Mouse (Mus musculus) MEL (cell line): ENCODE measurements at regions not wholly inside any gene's neighbourhood (a gene's known extent, or its start where the extent isn't known, plus 50 kb on each side); places are given as distances from the start of the nearest gene placed in this dataset.
A peak's percentile ranks its signal among the peaks of the same experiment; 100 is the strongest.

Experiments
- DNase-seq: peaks from one replicate; pipeline ENCODE4 v3.0.0; 2011; ENCODE audit warnings: low read depth, low spot score
- H3K27ac ChIP-seq: 2 replicates; pipeline ENCODE4 v1.5.1; 2012; ENCODE audit warnings: low read depth, mild to moderate bottlenecking, control low read depth, low read length, moderate library complexity; ENCODE audit not compliant: control insufficient read depth
- H3K27me3 ChIP-seq, 2 experiments: fragments of 150-350 bp in 1 of 2; sonication (generic) in 1 of 2; 2 replicates each; pipeline ENCODE4 v1.6.1; 2012; ENCODE audit warnings: low read length in 2 of 2, mild to moderate bottlenecking in 2 of 2, improper control_type of control experiment in 1 of 2, moderate library complexity in 1 of 2; ENCODE audit not compliant: insufficient read depth in 2 of 2, control insufficient read depth in 1 of 2
- H3K36me3 ChIP-seq, 2 experiments: 2 replicates each; pipeline ENCODE4 v1.6.1; 2012 to 2014; ENCODE audit warnings: low read length in 2 of 2, improper control_type of control experiment in 1 of 2, inconsistent platforms in 1 of 2, mild to moderate bottlenecking in 1 of 2; ENCODE audit not compliant: insufficient read depth in 2 of 2, control insufficient read depth in 1 of 2
- H3K4me1 ChIP-seq, 2 experiments: fragments of 150-350 bp in 1 of 2; sonication (generic) in 1 of 2; 2 replicates each; pipeline ENCODE4 v1.6.1; 2012; ENCODE audit warnings: low read length in 2 of 2, improper control_type of control experiment in 1 of 2, mild to moderate bottlenecking in 1 of 2; ENCODE audit not compliant: insufficient read depth in 2 of 2, control insufficient read depth in 1 of 2
- H3K4me3 ChIP-seq, 2 experiments: fragments of 150-350 bp in 1 of 2; sonication (generic) in 1 of 2; 2 replicates each; pipeline ENCODE4 v1.5.1; 2012; ENCODE audit warnings: low read depth in 2 of 2, low read length in 2 of 2, mild to moderate bottlenecking in 2 of 2, moderate library complexity in 2 of 2, control low read depth in 1 of 2, improper control_type of control experiment in 1 of 2; ENCODE audit not compliant: control insufficient read depth in 1 of 2, insufficient read depth in 1 of 2
- H3K79me2 ChIP-seq: 2 replicates; pipeline ENCODE4 v1.6.1; 2012; ENCODE audit warnings: mild to moderate bottlenecking, low read length, moderate library complexity; ENCODE audit not compliant: control insufficient read depth, poor library complexity, insufficient read depth
- H3K9ac ChIP-seq: 2 replicates; pipeline ENCODE4 v1.6.1; 2012; ENCODE audit warnings: low read depth, mild to moderate bottlenecking, control low read depth, low read length, moderate library complexity; ENCODE audit not compliant: control insufficient read depth, poor library complexity, severe bottlenecking
- H3K9me3 ChIP-seq: fragments of 150-350 bp; sonication (generic); replicated peaks from 2 replicates; pipeline ENCODE4 v1.6.1; 2012; ENCODE audit warnings: mild to moderate bottlenecking, low read length, improper control_type of control experiment, moderate library complexity; ENCODE audit not compliant: insufficient read depth
- BHLHE40 ChIP-seq: IDR thresholded peaks from 2 replicates; pipeline ENCODE4 v1.6.1; 2012; ENCODE audit warnings: low read depth, mild to moderate bottlenecking, inconsistent platforms, low read length, improper control_type of control experiment, borderline replicate concordance
- CHD1 ChIP-seq: IDR thresholded peaks from 2 replicates; pipeline ENCODE4 v1.6.1; 2012; ENCODE audit warnings: low read depth, mild to moderate bottlenecking, inconsistent platforms, low read length, improper control_type of control experiment
- CTCF ChIP-seq, 3 experiments: IDR thresholded peaks in 2 of 3; conservative IDR thresholded peaks in 1 of 3; 2 replicates each; pipeline ENCODE4 v1.5.1; 2011 to 2012; ENCODE audit warnings: low read length in 3 of 3, low read depth in 2 of 3, mild to moderate bottlenecking in 2 of 3, improper control_type of control experiment in 1 of 3, inconsistent platforms in 1 of 3, mixed read lengths in 1 of 3, moderate library complexity in 1 of 3; ENCODE audit not compliant: control insufficient read depth in 1 of 3, insufficient read depth in 1 of 3, poor library complexity in 1 of 3, severe bottlenecking in 1 of 3
- E2F4 ChIP-seq: IDR thresholded peaks from 2 replicates; pipeline ENCODE4 v1.6.1; 2011; ENCODE audit warnings: low read depth, low read length, improper control_type of control experiment, borderline replicate concordance
- ELF1 ChIP-seq: IDR thresholded peaks from 2 replicates; pipeline ENCODE4 v1.6.1; 2014; ENCODE audit warnings: low read depth, mild to moderate bottlenecking, inconsistent platforms, low read length, improper control_type of control experiment, moderate library complexity
- ETS1 ChIP-seq: IDR thresholded peaks from 2 replicates; pipeline ENCODE4 v1.6.1; 2012; ENCODE audit warnings: low read depth, mild to moderate bottlenecking, inconsistent platforms, low read length, improper control_type of control experiment, moderate library complexity
- GATA1 ChIP-seq: IDR thresholded peaks from 2 replicates; pipeline ENCODE4 v1.6.1; 2011; ENCODE audit warnings: low read depth, low read length, improper control_type of control experiment
- JUND ChIP-seq: IDR thresholded peaks from 2 replicates; pipeline ENCODE4 v1.6.1; 2011; ENCODE audit warnings: low read depth, mild to moderate bottlenecking, improper control_type of control experiment, low read length
- MAFK ChIP-seq: IDR thresholded peaks from 2 replicates; pipeline ENCODE4 v1.6.1; 2011; ENCODE audit warnings: low read depth, mild to moderate bottlenecking, low read length, improper control_type of control experiment, borderline replicate concordance
- MAZ ChIP-seq: IDR thresholded peaks from 2 replicates; pipeline ENCODE4 v1.6.1; 2012; ENCODE audit warnings: low read depth, mild to moderate bottlenecking, inconsistent platforms, low read length, improper control_type of control experiment
- MXI1 ChIP-seq: IDR thresholded peaks from 2 replicates; pipeline ENCODE4 v1.6.1; 2011; ENCODE audit warnings: mild to moderate bottlenecking, low read depth, low read length, improper control_type of control experiment
- MYB ChIP-seq: IDR thresholded peaks from 2 replicates; pipeline ENCODE4 v1.6.1; 2011; ENCODE audit warnings: mild to moderate bottlenecking, low read depth, low read length, improper control_type of control experiment
- MYC ChIP-seq: IDR thresholded peaks from 2 replicates; pipeline ENCODE4 v1.6.1; 2011; ENCODE audit warnings: low read depth, mild to moderate bottlenecking, low read length, improper control_type of control experiment, moderate library complexity
- NRF1 ChIP-seq: IDR thresholded peaks from 2 replicates; pipeline ENCODE4 v1.6.1; 2014; ENCODE audit warnings: low read depth, mild to moderate bottlenecking, inconsistent platforms, low read length, improper control_type of control experiment, moderate library complexity; ENCODE audit not compliant: poor library complexity, insufficient read depth, severe bottlenecking
- POLR2A ChIP-seq, 2 experiments: IDR thresholded peaks; 2 replicates each; pipeline ENCODE4 v1.6.1; 2011 to 2012; ENCODE audit warnings: low read length in 2 of 2, mild to moderate bottlenecking in 2 of 2, control low read depth in 1 of 2, improper control_type of control experiment in 1 of 2, low read depth in 1 of 2, moderate library complexity in 1 of 2; ENCODE audit not compliant: control insufficient read depth in 1 of 2, insufficient read depth in 1 of 2, poor library complexity in 1 of 2
- POLR2AphosphoS2 ChIP-seq: IDR thresholded peaks from 2 replicates; pipeline ENCODE4 v1.6.1; 2011; ENCODE audit warnings: low read length, improper control_type of control experiment
- SIN3A ChIP-seq: IDR thresholded peaks from 2 replicates; pipeline ENCODE4 v1.6.1; 2012; ENCODE audit warnings: low read length, improper control_type of control experiment, inconsistent platforms
- SMC3 ChIP-seq: IDR thresholded peaks from 2 replicates; pipeline ENCODE4 v1.6.1; 2011; ENCODE audit warnings: low read depth, low read length, improper control_type of control experiment
- TAL1 ChIP-seq: IDR thresholded peaks from 2 replicates; pipeline ENCODE4 v1.6.1; 2012; ENCODE audit warnings: mild to moderate bottlenecking, inconsistent platforms, low read length, moderate library complexity, mixed read lengths
- ZKSCAN1 ChIP-seq: IDR thresholded peaks from 2 replicates; pipeline ENCODE4 v1.6.1; 2012; ENCODE audit warnings: low read depth, mild to moderate bottlenecking, inconsistent platforms, low read length, improper control_type of control experiment, moderate library complexity

DNA sequence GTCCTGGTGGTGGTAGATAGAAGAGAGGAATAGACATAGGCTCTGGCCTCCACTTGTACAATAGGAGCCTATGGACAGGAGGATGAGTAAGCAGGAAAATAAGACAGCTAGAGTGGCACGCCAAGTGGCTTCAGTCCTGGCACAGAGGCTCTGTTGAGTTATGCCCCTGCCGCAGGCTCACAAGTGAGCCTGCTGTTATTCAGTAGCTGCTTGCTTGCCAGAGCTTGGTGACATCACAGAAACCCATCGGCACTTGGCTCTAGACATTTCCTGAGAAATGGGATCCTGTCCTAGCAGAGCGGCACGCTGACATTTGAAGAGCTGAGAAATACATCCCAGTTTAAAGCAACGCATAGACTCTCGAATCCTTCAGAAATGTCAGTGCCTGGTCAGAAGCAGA, 283.5 kb downstream of the Bcor start:
- Histone ChIP-seq H3K27ac (no peak overlapping the region), H3K4me1 (peaks cover 0 to 5% of the 10 kb centered on the region in 2 experiments; a peak in 1 of 4 replicates), H3K4me3 (no peak overlapping the region), H3K36me3 (no peaks in the 10 kb centered on the region), H3K9ac (no peak overlapping the region), H3K79me2 (no peaks in the 10 kb centered on the region), H3K27me3 (no peaks in the 10 kb centered on the region), H3K9me3 (no peaks in the 10 kb centered on the region)
- TF ChIP-seq BHLHE40 (no peak), MAZ (no peak), MYC (no peak), SIN3A (no peak), JUND (no peak), POLR2AphosphoS2 (no peak), MYB (no peak)
- DNase-seq: no peak

DNA sequence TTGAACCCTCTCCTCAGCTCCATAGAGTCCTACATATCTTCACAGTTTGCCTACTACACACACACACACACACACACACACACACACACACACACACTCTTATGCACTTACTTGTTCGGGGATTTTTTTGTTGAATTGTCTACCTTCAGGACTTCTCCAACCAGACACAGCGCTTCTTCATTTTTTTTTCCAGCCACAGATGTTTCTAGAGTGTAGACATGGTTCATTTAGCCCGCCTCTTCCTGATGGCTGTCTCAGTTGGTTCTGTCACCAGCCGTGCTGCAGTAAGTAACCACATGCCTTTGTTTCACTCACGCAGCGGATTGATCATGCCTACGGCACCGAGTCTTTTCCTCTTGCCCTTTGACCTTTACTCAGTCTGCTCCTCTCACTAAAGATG, 282.1 kb downstream of the Bcor start:
- no peak overlapping the region for H3K4me3 ChIP-seq
- TF ChIP-seq SMC3 (no peak), CTCF (IDR thresholded peaks at IDR 0.05 in 2 of 3, conservative IDR thresholded peaks at IDR 0.05 in 1 of 3; ENCODE audit: control insufficient read depth in 1 of 3, insufficient read depth in 1 of 3, low read depth in 2 of 3, low read length in 3 of 3, poor library complexity in 1 of 3, severe bottlenecking in 1 of 3) (no peak), ELF1 (no peak)
- no peaks in the 10 kb centered on the region for H3K36me3 ChIP-seq
- no peak overlapping the region for H3K27ac ChIP-seq
- H3K79me2 ChIP-seq: no peaks in the 10 kb centered on the region
- H3K27me3 ChIP-seq: no peaks in the 10 kb centered on the region
- DNase-seq: no peak
- H3K9me3 ChIP-seq: no peaks in the 10 kb centered on the region
- H3K9ac ChIP-seq: no peak overlapping the region
- H3K4me1 ChIP-seq: peaks cover 0 to 5% of the 10 kb centered on the region in 2 experiments; a peak in 1 of 4 replicates

DNA sequence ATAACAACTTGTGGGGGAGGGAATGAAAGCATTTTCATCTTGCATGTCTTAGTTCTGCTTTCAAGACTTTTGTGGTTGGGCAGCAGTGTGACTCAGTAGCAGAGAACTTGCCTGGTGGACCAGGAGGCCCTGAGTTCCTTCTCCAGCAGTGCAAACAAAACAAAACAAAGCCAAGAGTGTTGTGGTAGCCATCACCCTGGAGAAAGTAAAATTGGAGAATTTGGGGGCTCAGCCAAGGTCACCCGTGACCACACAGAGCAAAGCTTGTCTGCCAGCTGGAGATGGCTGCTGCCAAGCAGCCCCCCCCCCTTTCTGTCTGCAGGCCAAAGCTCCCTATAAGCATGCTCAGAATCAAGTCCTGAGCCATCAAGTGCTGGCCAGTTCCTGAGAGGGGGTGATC, 279.2 kb downstream of the Bcor start:
- Histone ChIP-seq H3K9ac (no peak overlapping the region), H3K27ac (no peak overlapping the region), H3K4me3 (no peak overlapping the region)
- no peak for TF ChIP-seq CHD1
- TF ChIP-seq ETS1: no peak
- TF ChIP-seq GATA1: no peak
- TF ChIP-seq CTCF (IDR thresholded peaks at IDR 0.05 in 2 of 3, conservative IDR thresholded peaks at IDR 0.05 in 1 of 3; ENCODE audit: control insufficient read depth in 1 of 3, insufficient read depth in 1 of 3, low read depth in 2 of 3, low read length in 3 of 3, poor library complexity in 1 of 3, severe bottlenecking in 1 of 3): no peak
- TF ChIP-seq E2F4: no peak
- no peak for TF ChIP-seq TAL1
- TF ChIP-seq MXI1: no peak
- no peak for TF ChIP-seq MAFK
- TF ChIP-seq NRF1: no peak
- no peak for TF ChIP-seq POLR2A (IDR thresholded peaks at IDR 0.05; ENCODE audit: control insufficient read depth in 1 of 2, insufficient read depth in 1 of 2, low read depth in 1 of 2, low read length in 2 of 2, poor library complexity in 1 of 2)
- no peak for TF ChIP-seq MAZ
- no peak for TF ChIP-seq ZKSCAN1
- TF ChIP-seq, all 39 proteins: peak for 0
- Histone ChIP-seq H3K9me3 (no peaks in the 10 kb centered on the region), H3K36me3 (no peaks in the 10 kb centered on the region), H3K4me1 (peaks cover 0 to 5% of the 10 kb centered on the region in 2 experiments; a peak in 1 of 4 replicates), H3K79me2 (no peaks in the 10 kb centered on the region), H3K27me3 (no peaks in the 10 kb centered on the region)
- DNase-seq: peak; percentile 70
